Mouse (Mus musculus) forebrain, postnatal 0 days (tissue): ENCODE data around the gene Ppil6. TPM values are rescaled to one million over a fixed set of nuclear protein-coding genes. Genes with fewer than 3 reads are reported as not detected.

ENCODE experiments used
- ATAC-seq: fragments of 200-750 bp; cut with Nextera tagmentation; 2 replicates; pipeline ENCODE4 v1.8.0; 2017; ENCODE audit warnings: mild to moderate bottlenecking, moderate library complexity
- DNase-seq: peaks from one replicate; pipeline ENCODE4 v3.0.0-alpha.2; 2015
- H3K27ac ChIP-seq: fragments of 300-500 bp; sonication (generic); 2 replicates; pipeline ENCODE4 v1.5.1; 2014; ENCODE audit warnings: low read depth, mild to moderate bottlenecking, antibody characterized with exemption, low read length, moderate library complexity, mixed read lengths
- H3K27me3 ChIP-seq: fragments of 300-500 bp; sonication (generic); 2 replicates; pipeline ENCODE4 v1.6.1; 2014; ENCODE audit warnings: mild to moderate bottlenecking, low read length, mixed read lengths; ENCODE audit not compliant: insufficient read depth
- H3K36me3 ChIP-seq: fragments of 300-500 bp; sonication (generic); 2 replicates; pipeline ENCODE4 v1.6.1; 2014; ENCODE audit warnings: mild to moderate bottlenecking, moderate library complexity; ENCODE audit not compliant: insufficient read depth
- H3K4me1 ChIP-seq: fragments of 300-500 bp; sonication (generic); 2 replicates; pipeline ENCODE4 v1.6.1; 2014; ENCODE audit warnings: antibody characterized with exemption; ENCODE audit not compliant: insufficient read depth
- H3K4me2 ChIP-seq: fragments of 300-500 bp; sonication (generic); 2 replicates; pipeline ENCODE4 v1.6.1; 2014; ENCODE audit warnings: low read depth, mild to moderate bottlenecking, moderate library complexity
- H3K4me3 ChIP-seq: fragments of 300-500 bp; sonication (generic); 2 replicates; pipeline ENCODE4 v1.5.1; 2014; ENCODE audit warnings: low read depth, low read length, mixed read lengths
- H3K9ac ChIP-seq: fragments of 300-500 bp; sonication (generic); 2 replicates; pipeline ENCODE4 v1.6.1; 2014; ENCODE audit warnings: mild to moderate bottlenecking
- H3K9me3 ChIP-seq: fragments of 300-500 bp; sonication (generic); 2 replicates; pipeline ENCODE4 v1.6.1; 2016; ENCODE audit warnings: low read length
- CTCF ChIP-seq: sonication (generic); IDR thresholded peaks from 2 replicates; pipeline ENCODE4 v1.5.1; 2016; ENCODE audit warnings: antibody characterized with exemption, control low read depth, low read depth
- WGBS: fragments of 180-500 bp; shearing (Covaris S2); extraction: QIAGEN DNeasy Blood & Tissue Kit; methylation state at CpG from one replicate; pipeline ENCODE4 v1.1.7; 2014; 5-methylcytosine and 5-hydroxymethylcytosine counted together
- polyA plus RNA-seq: library from polyadenylated mRNA; unstranded; fragments of >200 nt; fragmentation: Nextera tagmentation; extraction: Ambion mirVana; gene quantifications from 2 replicates; pipeline ENCODE4 v1.2.1, GENCODE M21; 2015
- total RNA-seq: library from RNA; depleted of rRNA; stranded (reverse); fragments of >200 nt; gene quantifications from 2 replicates; pipeline ENCODE4 v1.2.3, GENCODE M21; 2014

Ppil6 gene
- total and polyA plus RNA-seq, 2 experiments from 2014 or later, result 0.81 to 8.7 TPM

GRCm38 (mm10) chr10:41525696-41526095 is 35.5 kb downstream of the Ppil6 start:
- no peak for ATAC-seq
- H3K27ac ChIP-seq, result no peak overlapping the region
- DNase-seq, result no peak
- no peak overlapping the region for H3K4me2 ChIP-seq
- H3K4me3 ChIP-seq, result no peak overlapping the region
- H3K4me1 ChIP-seq, result peaks cover 14% of the 10 kb centered on the region
- TF ChIP-seq CTCF, result no peak
- H3K27me3 ChIP-seq, result no peaks in the 10 kb centered on the region
- no peak overlapping the region for H3K9ac ChIP-seq
- no peaks in the 10 kb centered on the region for H3K9me3 ChIP-seq
- WGBS, result 70% methylated on average over 1 of the region's 1 CpGs
- peaks cover 27% of the 10 kb centered on the region for H3K36me3 ChIP-seq

DNA sequence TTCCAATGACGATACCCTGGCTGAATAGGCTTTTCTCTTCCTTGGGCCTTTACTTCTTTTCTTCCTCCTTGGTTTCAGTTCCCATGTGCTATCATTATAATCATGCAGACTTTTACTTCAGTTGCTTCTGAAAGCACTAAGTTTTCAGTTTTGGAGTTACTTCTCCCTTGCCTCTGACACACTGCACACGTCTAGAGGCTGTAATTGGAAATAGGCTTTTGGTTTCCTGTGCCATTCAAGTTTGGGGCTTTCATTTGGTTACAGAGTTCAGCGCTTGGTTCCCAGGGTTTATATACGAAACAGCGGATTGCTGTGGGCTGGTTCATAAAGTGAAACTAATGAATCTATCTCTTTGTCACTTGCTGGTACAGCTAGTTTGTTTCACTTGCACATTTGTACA is 39.7 kb downstream of the Ppil6 start:
- no peak overlapping the region for H3K27ac ChIP-seq
- DNase-seq (no peak), ATAC-seq (no peak)
- H3K4me3 ChIP-seq, result no peak overlapping the region
- no peaks in the 10 kb centered on the region for H3K9me3 ChIP-seq
- no peaks in the 10 kb centered on the region for H3K4me1 ChIP-seq
- TF ChIP-seq CTCF, result no peak
- peaks cover 26% of the 10 kb centered on the region for H3K36me3 ChIP-seq
- no peaks in the 10 kb centered on the region for H3K27me3 ChIP-seq
- no peak overlapping the region for H3K9ac ChIP-seq
- 86% methylated on average over 5 of the region's 5 CpGs for WGBS
- H3K4me2 ChIP-seq, result no peak overlapping the region

DNA sequence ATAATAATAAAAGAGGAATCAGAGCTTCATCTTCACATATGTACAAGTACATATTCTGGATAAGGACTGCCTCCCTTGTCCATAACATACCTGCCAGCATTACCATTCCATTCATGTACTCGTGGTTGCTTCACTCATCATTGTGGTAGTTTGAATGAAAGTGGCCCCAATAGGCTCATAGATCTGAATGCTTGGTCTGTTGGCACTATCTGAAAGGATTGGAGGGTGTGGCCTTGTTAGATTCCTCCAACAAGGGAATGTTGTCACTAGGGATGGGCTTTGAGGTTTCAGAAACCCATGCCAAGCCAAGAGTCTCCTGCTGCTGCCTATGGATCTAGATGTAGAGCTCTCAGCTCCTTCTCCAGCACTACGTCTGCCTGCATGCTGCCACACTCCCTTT is 45.8 kb downstream of the Ppil6 start:
- no peak for ATAC-seq
- 83% methylated on average over 2 of the region's 2 CpGs for WGBS

GRCm38 (mm10) chr10:41536714-41537113 is 46.5 kb downstream of the Ppil6 start:
- no peak for ATAC-seq
- no peak for TF ChIP-seq CTCF
- no peak overlapping the region for H3K27ac ChIP-seq
- H3K9ac ChIP-seq, result no peak overlapping the region
- H3K9me3 ChIP-seq, result no peaks in the 10 kb centered on the region
- H3K4me1 ChIP-seq, result no peaks in the 10 kb centered on the region
- H3K36me3 ChIP-seq, result 0 out of 2 replicates have a peak, but pooled peaks cover 8% of the 10 kb centered on the region
- H3K4me3 ChIP-seq, result no peak overlapping the region
- whole genome bisulfite sequencing, result 98% methylated on average over 1 of the region's 1 CpGs
- no peak for DNase-seq
- H3K4me2 ChIP-seq, result no peak overlapping the region
- no peaks in the 10 kb centered on the region for H3K27me3 ChIP-seq

More for the DNA sequence above, 45.8 kb downstream of the Ppil6 start:
- Histone ChIP-seq H3K4me3 (no peak overlapping the region), H3K27ac (no peak overlapping the region), H3K4me2 (no peak overlapping the region), H3K27me3 (no peaks in the 10 kb centered on the region), H3K9ac (no peak overlapping the region), H3K36me3 (0 out of 2 replicates have a peak, but pooled peaks cover 8% of the 10 kb centered on the region), H3K4me1 (no peaks in the 10 kb centered on the region), H3K9me3 (no peaks in the 10 kb centered on the region)
- DNase-seq, result no peak
- TF ChIP-seq CTCF, result no peak

GRCm38 (mm10) chr10:41537226-41537982 is 47.2 kb downstream of the Ppil6 start:
- 51% methylated on average over 4 of the region's 4 CpGs for WGBS
- Histone ChIP-seq H3K4me2 (no peak overlapping the region), H3K9me3 (no peaks in the 10 kb centered on the region), H3K27ac (no peak overlapping the region), H3K27me3 (no peaks in the 10 kb centered on the region), H3K4me1 (no peaks in the 10 kb centered on the region), H3K4me3 (no peak overlapping the region), H3K9ac (no peak overlapping the region), H3K36me3 (0 out of 2 replicates have a peak, but pooled peaks cover 8% of the 10 kb centered on the region)
- TF ChIP-seq CTCF, result no peak
- DNase-seq (no peak), ATAC-seq (no peak)

- no peak for TF ChIP-seq CTCF
- Histone ChIP-seq H3K9ac (no peak overlapping the region), H3K27me3 (no peaks in the 10 kb centered on the region), H3K27ac (no peak overlapping the region), H3K9me3 (no peaks in the 10 kb centered on the region), H3K4me2 (no peak overlapping the region), H3K4me3 (no peak overlapping the region), H3K4me1 (no peaks in the 10 kb centered on the region), H3K36me3 (0 out of 2 replicates have a peak, but pooled peaks cover 8% of the 10 kb centered on the region)
- WGBS, result 98% methylated on average over 3 of the region's 3 CpGs
- DNase-seq (no peak), ATAC-seq (no peak)
Observed at GRCm38 (mm10) chr10:41537983-41538330, 47.7 kb downstream of the Ppil6 start.

GRCm38 (mm10) chr10:41538986-41539385 is 48.7 kb downstream of the Ppil6 start:
- Histone ChIP-seq H3K27ac (no peak overlapping the region), H3K4me1 (no peaks in the 10 kb centered on the region), H3K9me3 (no peaks in the 10 kb centered on the region), H3K4me2 (no peak overlapping the region), H3K4me3 (no peak overlapping the region), H3K27me3 (no peaks in the 10 kb centered on the region), H3K36me3 (0 out of 2 replicates have a peak, but pooled peaks cover 8% of the 10 kb centered on the region), H3K9ac (no peak overlapping the region)
- ATAC-seq (no peak), DNase-seq (no peak)
- TF ChIP-seq CTCF, result no peak
- 96% methylated on average over 4 of the region's 4 CpGs for WGBS
